Mouse (Mus musculus): Measurements from ENCODE around the gene Btg2.

- TF ChIP-seq POLR2A (IDR thresholded peaks at IDR 0.05; ENCODE audit: insufficient read depth, low read depth, low read length) (no peak), CTCF (IDR thresholded peaks at IDR 0.05) (no peak)
Measured at GRCm38 (mm10) chr1:134095033-134095612, 16.2 kb upstream of the Btg2 start.
